Mouse (Mus musculus) T-cell, adult 2 months (primary cell): ENCODE measurements around the gene Ubxn6.

Experiments used
- DNase-seq: peaks from one replicate; pipeline ENCODE4 v3.0.0; 2022; ENCODE audit warnings: low spot score

Gene Ubxn6

GRCm38 (mm10) chr17:56024931-56025330 is 49.9 kb downstream of the Ubxn6 start:
- no peak for DNase-seq

GRCm38 (mm10) chr17:56024476-56024875 is 50.4 kb downstream of the Ubxn6 start:
- no peak for DNase-seq

GRCm38 (mm10) chr17:56023386-56023785 is 51.4 kb downstream of the Ubxn6 start:
- DNase-seq = peak; percentile 37

- no peak for DNase-seq
Observed at GRCm38 (mm10) chr17:56022989-56023290, 51.9 kb downstream of the Ubxn6 start.

- peak; percentile 46 for DNase-seq
Observed at GRCm38 (mm10) chr17:56022131-56022988, 52.5 kb downstream of the Ubxn6 start.

GRCm38 (mm10) chr17:56021161-56021910 is 53.5 kb downstream of the Ubxn6 start:
- peak; percentile 78 for DNase-seq

- DNase-seq = no peak
Observed at GRCm38 (mm10) chr17:56020400-56021084, 54.3 kb downstream of the Ubxn6 start.

- DNase-seq = peak; percentile 69
Observed at GRCm38 (mm10) chr17:56018347-56019131, 56.3 kb downstream of the Ubxn6 start.

GRCm38 (mm10) chr17:56017848-56018247 is 57.0 kb downstream of the Ubxn6 start:
- no peak for DNase-seq
